Mouse (Mus musculus): Measurements from ENCODE around the gene Cdh13. TPM values are rescaled to one million over a fixed set of nuclear protein-coding genes. Genes with fewer than 3 reads are reported as not detected.

Gene Cdh13
- polyA plus RNA-seq, 1 experiment from 2014 or later, result 120 TPM

- no peak overlapping the region for H3K27ac ChIP-seq (ENCODE audit: low read depth, low read length)
- no peak overlapping the region for H3K4me3 ChIP-seq (ENCODE audit: low read length)
- no peaks in the 10 kb centered on the region for H3K4me1 ChIP-seq (ENCODE audit: control insufficient read depth, insufficient read depth, low read depth, low read length)
- H3K4me2 ChIP-seq (ENCODE audit: low read length), result no peak overlapping the region
- no peak for ATAC-seq
- 90% methylated on average over 6 of the region's 6 CpGs for WGBS
- H3K36me3 ChIP-seq (ENCODE audit: control insufficient read depth, insufficient read depth, low read length), result no peaks in the 10 kb centered on the region
- no peak overlapping the region for H3K9ac ChIP-seq (ENCODE audit: low read depth, low read length)
- H3K27me3 ChIP-seq (replicated peaks; ENCODE audit: control insufficient read depth, insufficient read depth, low read length), result no peaks in the 10 kb centered on the region
- no peaks in the 10 kb centered on the region for H3K9me3 ChIP-seq (ENCODE audit: control insufficient read depth, low read length)
Observed at GRCm38 (mm10) chr8:118676233-118676632, 392.7 kb downstream of the Cdh13 start.

DNA sequence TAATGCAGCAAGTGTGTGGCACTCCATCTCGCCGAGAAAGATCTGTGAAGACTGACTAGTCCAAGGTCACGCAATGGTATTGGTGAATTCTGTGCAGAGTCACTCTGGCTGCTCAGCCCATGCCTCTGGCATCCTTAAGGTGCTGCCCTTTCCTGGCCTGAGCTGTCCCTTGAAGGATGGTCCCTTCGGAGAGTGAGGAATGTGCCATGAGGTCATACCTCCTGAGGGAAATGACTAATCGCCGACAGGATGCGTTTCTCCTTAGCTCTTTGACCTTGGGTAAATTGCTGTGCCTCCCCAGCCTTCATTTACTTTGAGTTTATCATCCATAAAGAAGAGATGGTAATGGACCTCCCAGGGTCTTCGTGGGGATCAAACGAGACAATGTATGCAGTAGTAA is 395.8 kb downstream of the Cdh13 start:
- Histone ChIP-seq H3K36me3 (ENCODE audit: control insufficient read depth, insufficient read depth, low read length) (no peaks in the 10 kb centered on the region), H3K4me2 (ENCODE audit: low read length) (no peak overlapping the region), H3K9me3 (ENCODE audit: control insufficient read depth, low read length) (no peaks in the 10 kb centered on the region), H3K27me3 (replicated peaks; ENCODE audit: control insufficient read depth, insufficient read depth, low read length) (no peaks in the 10 kb centered on the region), H3K4me3 (ENCODE audit: low read length) (no peak overlapping the region), H3K9ac (ENCODE audit: low read depth, low read length) (no peak overlapping the region), H3K27ac (ENCODE audit: low read depth, low read length) (no peak overlapping the region), H3K4me1 (ENCODE audit: control insufficient read depth, insufficient read depth, low read depth, low read length) (no peaks in the 10 kb centered on the region)
- WGBS, result 77% methylated on average over 9 of the region's 9 CpGs
- no peak for ATAC-seq

DNA sequence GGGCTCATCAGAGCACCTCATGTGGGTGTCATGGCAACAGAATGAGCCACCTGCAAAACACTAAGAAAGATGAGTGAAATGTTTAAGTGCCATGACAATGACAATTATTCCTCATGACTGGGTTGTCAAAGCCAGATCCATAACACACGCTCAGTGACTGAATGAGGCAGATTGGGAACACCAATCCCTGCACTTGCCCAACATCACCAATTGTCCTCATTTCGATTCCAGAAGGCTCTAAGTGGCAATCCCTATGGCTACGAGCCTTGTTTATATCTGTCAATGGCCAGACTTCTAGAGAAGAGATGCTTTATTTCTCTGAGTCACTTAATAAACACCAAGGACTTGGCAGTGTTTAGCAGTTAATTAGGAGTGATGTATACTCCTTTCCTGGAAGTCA is 399.9 kb downstream of the Cdh13 start:
- whole genome bisulfite sequencing, result 48% methylated on average over 3 of the region's 3 CpGs
- H3K9ac ChIP-seq (ENCODE audit: low read depth, low read length), result no peak overlapping the region

DNA sequence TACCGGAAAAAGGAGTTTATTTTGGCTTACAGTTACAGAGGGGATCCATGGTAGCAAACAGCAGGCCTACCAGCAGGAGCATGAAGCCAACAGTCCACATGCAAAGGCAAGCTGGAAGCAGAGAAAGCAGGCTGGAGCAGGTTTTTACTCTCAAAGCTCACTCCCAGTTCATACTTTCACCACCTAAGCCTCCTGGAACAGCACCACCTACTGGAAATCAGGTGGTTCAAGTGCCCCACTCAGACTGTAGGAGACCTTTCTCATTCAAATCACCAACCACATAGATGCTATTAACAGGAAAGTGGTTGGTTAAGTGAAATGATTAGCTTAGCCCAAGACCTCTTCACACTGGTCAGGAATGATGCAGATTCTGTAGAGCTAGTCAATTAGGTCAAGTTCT is 402.3 kb downstream of the Cdh13 start:
- Histone ChIP-seq H3K9ac (ENCODE audit: low read depth, low read length) (no peak overlapping the region), H3K9me3 (ENCODE audit: control insufficient read depth, low read length) (no peaks in the 10 kb centered on the region), H3K4me1 (ENCODE audit: control insufficient read depth, insufficient read depth, low read depth, low read length) (no peaks in the 10 kb centered on the region), H3K27ac (ENCODE audit: low read depth, low read length) (no peak overlapping the region), H3K4me3 (ENCODE audit: low read length) (no peak overlapping the region), H3K4me2 (ENCODE audit: low read length) (no peak overlapping the region), H3K36me3 (ENCODE audit: control insufficient read depth, insufficient read depth, low read length) (no peaks in the 10 kb centered on the region), H3K27me3 (replicated peaks; ENCODE audit: control insufficient read depth, insufficient read depth, low read length) (no peaks in the 10 kb centered on the region)
- whole genome bisulfite sequencing, result 93% methylated on average over 1 of the region's 1 CpGs
- ATAC-seq, result no peak

More for the DNA sequence above, 399.9 kb downstream of the Cdh13 start:
- H3K27ac ChIP-seq (ENCODE audit: low read depth, low read length), result no peak overlapping the region
- H3K9me3 ChIP-seq (ENCODE audit: control insufficient read depth, low read length), result no peaks in the 10 kb centered on the region
- no peak overlapping the region for H3K4me3 ChIP-seq (ENCODE audit: low read length)
- H3K36me3 ChIP-seq (ENCODE audit: control insufficient read depth, insufficient read depth, low read length), result no peaks in the 10 kb centered on the region
- H3K4me2 ChIP-seq (ENCODE audit: low read length), result no peak overlapping the region
- no peaks in the 10 kb centered on the region for H3K27me3 ChIP-seq (replicated peaks; ENCODE audit: control insufficient read depth, insufficient read depth, low read length)
- ATAC-seq, result no peak
- no peaks in the 10 kb centered on the region for H3K4me1 ChIP-seq (ENCODE audit: control insufficient read depth, insufficient read depth, low read depth, low read length)

DNA sequence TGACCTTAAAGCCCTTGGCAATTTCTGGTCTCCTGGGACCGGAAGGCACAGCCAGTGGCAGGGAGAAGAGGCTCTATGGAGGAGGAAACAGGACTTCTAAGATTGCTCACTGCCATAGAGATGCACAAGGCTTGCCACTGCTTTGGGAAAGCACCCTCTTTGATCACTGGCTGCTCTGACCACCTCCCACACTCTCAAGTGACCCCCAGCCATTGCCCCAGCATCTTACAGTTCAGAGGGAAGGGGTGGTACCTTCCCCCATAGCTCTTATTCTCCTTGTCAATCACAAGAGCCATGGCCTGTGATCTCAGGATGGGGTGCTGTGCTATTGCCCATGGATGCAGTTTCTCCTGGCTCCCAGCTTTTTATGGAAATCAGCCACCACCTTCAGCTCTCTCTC is 406.3 kb downstream of the Cdh13 start:
- H3K27ac ChIP-seq (ENCODE audit: low read depth, low read length), result no peak overlapping the region
- H3K27me3 ChIP-seq (replicated peaks; ENCODE audit: control insufficient read depth, insufficient read depth, low read length), result no peaks in the 10 kb centered on the region
- ATAC-seq, result no peak
- no peak overlapping the region for H3K4me3 ChIP-seq (ENCODE audit: low read length)
- no peak overlapping the region for H3K4me2 ChIP-seq (ENCODE audit: low read length)
- H3K4me1 ChIP-seq (ENCODE audit: control insufficient read depth, insufficient read depth, low read depth, low read length), result no peaks in the 10 kb centered on the region
- H3K36me3 ChIP-seq (ENCODE audit: control insufficient read depth, insufficient read depth, low read length), result no peaks in the 10 kb centered on the region
- no peaks in the 10 kb centered on the region for H3K9me3 ChIP-seq (ENCODE audit: control insufficient read depth, low read length)
- 52% methylated on average over 1 of the region's 1 CpGs for WGBS
- H3K9ac ChIP-seq (ENCODE audit: low read depth, low read length), result no peak overlapping the region

DNA sequence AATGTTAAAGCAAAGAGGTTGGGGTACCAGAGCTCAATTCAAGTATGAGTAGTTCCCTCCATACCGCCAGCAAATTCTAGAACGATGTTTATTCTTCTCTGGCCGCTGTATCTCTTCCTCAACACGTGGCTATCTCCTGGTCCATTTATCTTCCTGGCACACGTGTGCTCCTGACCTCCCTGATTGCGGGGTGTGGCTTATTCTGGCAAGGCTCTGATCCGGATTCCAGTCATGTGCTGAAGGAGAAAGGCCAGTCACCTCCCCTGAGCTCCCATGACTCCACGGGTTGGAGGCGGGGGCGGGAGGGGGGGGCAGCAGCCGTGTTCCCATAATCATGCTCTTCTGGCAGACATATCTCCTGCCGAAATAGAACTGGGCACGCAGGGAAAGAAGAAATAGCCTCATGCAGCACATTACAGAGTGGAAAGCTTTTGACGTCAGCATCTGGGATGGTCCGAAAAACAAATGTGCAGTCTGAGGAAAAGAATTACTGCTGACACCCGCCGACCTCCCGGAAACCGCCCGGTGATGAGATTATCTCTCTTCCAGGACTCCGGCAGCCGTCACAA is 417.9 kb downstream of the Cdh13 start:
- no peak for ATAC-seq
- H3K9ac ChIP-seq (ENCODE audit: low read depth, low read length), result no peak overlapping the region
- no peaks in the 10 kb centered on the region for H3K27me3 ChIP-seq (replicated peaks; ENCODE audit: control insufficient read depth, insufficient read depth, low read length)
- H3K27ac ChIP-seq (ENCODE audit: low read depth, low read length), result no peak overlapping the region
- H3K4me1 ChIP-seq (ENCODE audit: control insufficient read depth, insufficient read depth, low read depth, low read length), result no peaks in the 10 kb centered on the region
- no peaks in the 10 kb centered on the region for H3K9me3 ChIP-seq (ENCODE audit: control insufficient read depth, low read length)
- H3K36me3 ChIP-seq (ENCODE audit: control insufficient read depth, insufficient read depth, low read length), result no peaks in the 10 kb centered on the region
- 90% methylated on average over 22 of the region's 22 CpGs for WGBS
- H3K4me2 ChIP-seq (ENCODE audit: low read length), result no peak overlapping the region
- H3K4me3 ChIP-seq (ENCODE audit: low read length), result no peak overlapping the region

- Histone ChIP-seq H3K9me3 (ENCODE audit: control insufficient read depth, low read length) (peaks cover 6% of the 10 kb centered on the region), H3K27me3 (replicated peaks; ENCODE audit: control insufficient read depth, insufficient read depth, low read length) (no peaks in the 10 kb centered on the region), H3K4me1 (ENCODE audit: control insufficient read depth, insufficient read depth, low read depth, low read length) (no peaks in the 10 kb centered on the region), H3K9ac (ENCODE audit: low read depth, low read length) (no peak overlapping the region), H3K36me3 (ENCODE audit: control insufficient read depth, insufficient read depth, low read length) (no peaks in the 10 kb centered on the region), H3K27ac (ENCODE audit: low read depth, low read length) (no peak overlapping the region), H3K4me2 (ENCODE audit: low read length) (no peak overlapping the region), H3K4me3 (ENCODE audit: low read length) (no peak overlapping the region)
- ATAC-seq, result no peak
- WGBS, result 91% methylated on average over 3 of the region's 3 CpGs
Observed at GRCm38 (mm10) chr8:118709366-118709765, 425.8 kb downstream of the Cdh13 start.

- ATAC-seq, result no peak
- Histone ChIP-seq H3K4me1 (ENCODE audit: control insufficient read depth, insufficient read depth, low read depth, low read length) (no peaks in the 10 kb centered on the region), H3K9ac (ENCODE audit: low read depth, low read length) (no peak overlapping the region), H3K36me3 (ENCODE audit: control insufficient read depth, insufficient read depth, low read length) (no peaks in the 10 kb centered on the region), H3K27me3 (replicated peaks; ENCODE audit: control insufficient read depth, insufficient read depth, low read length) (no peaks in the 10 kb centered on the region), H3K27ac (ENCODE audit: low read depth, low read length) (no peak overlapping the region), H3K9me3 (ENCODE audit: control insufficient read depth, low read length) (peaks cover 6% of the 10 kb centered on the region), H3K4me3 (ENCODE audit: low read length) (no peak overlapping the region), H3K4me2 (ENCODE audit: low read length) (no peak overlapping the region)
- WGBS, result 86% methylated on average over 2 of the region's 3 CpGs
Observed at GRCm38 (mm10) chr8:118711631-118712030, 428.1 kb downstream of the Cdh13 start.

GRCm38 (mm10) chr8:118713111-118713510 is 429.6 kb downstream of the Cdh13 start:
- no peak overlapping the region for H3K4me2 ChIP-seq (ENCODE audit: low read length)
- H3K27ac ChIP-seq (ENCODE audit: low read depth, low read length), result no peak overlapping the region
- no peak for ATAC-seq

GRCm38 (mm10) chr8:118713596-118713995 is 430.1 kb downstream of the Cdh13 start:
- Histone ChIP-seq H3K9me3 (ENCODE audit: control insufficient read depth, low read length) (peaks cover 6% of the 10 kb centered on the region), H3K36me3 (ENCODE audit: control insufficient read depth, insufficient read depth, low read length) (no peaks in the 10 kb centered on the region), H3K4me2 (ENCODE audit: low read length) (no peak overlapping the region), H3K4me3 (ENCODE audit: low read length) (no peak overlapping the region), H3K27me3 (replicated peaks; ENCODE audit: control insufficient read depth, insufficient read depth, low read length) (no peaks in the 10 kb centered on the region), H3K27ac (ENCODE audit: low read depth, low read length) (no peak overlapping the region), H3K9ac (ENCODE audit: low read depth, low read length) (no peak overlapping the region), H3K4me1 (ENCODE audit: control insufficient read depth, insufficient read depth, low read depth, low read length) (no peaks in the 10 kb centered on the region)
- no peak for ATAC-seq
- 85% methylated on average over 3 of the region's 3 CpGs for WGBS

More at GRCm38 (mm10) chr8:118713111-118713510, 429.6 kb downstream of the Cdh13 start:
- H3K4me3 ChIP-seq (ENCODE audit: low read length), result no peak overlapping the region
- H3K9ac ChIP-seq (ENCODE audit: low read depth, low read length), result no peak overlapping the region
- WGBS, result 66% methylated on average over 11 of the region's 11 CpGs
- no peaks in the 10 kb centered on the region for H3K36me3 ChIP-seq (ENCODE audit: control insufficient read depth, insufficient read depth, low read length)
- no peaks in the 10 kb centered on the region for H3K4me1 ChIP-seq (ENCODE audit: control insufficient read depth, insufficient read depth, low read depth, low read length)
- H3K27me3 ChIP-seq (replicated peaks; ENCODE audit: control insufficient read depth, insufficient read depth, low read length), result no peaks in the 10 kb centered on the region
- peaks cover 6% of the 10 kb centered on the region for H3K9me3 ChIP-seq (ENCODE audit: control insufficient read depth, low read length)
